Mouse (Mus musculus) stomach, postnatal 0 days (tissue): ENCODE results near the gene Tmem169. TPM values are rescaled to one million over a fixed set of nuclear protein-coding genes. Genes with fewer than 3 reads are reported as not detected.

Source experiments
- ATAC-seq: fragments of 200-750 bp; cut with Nextera tagmentation; 2 replicates; pipeline ENCODE4 v1.8.0; 2017; ENCODE audit not compliant: low FRiP score, low TSS enrichment
- DNase-seq: peaks from one replicate; pipeline ENCODE4 v3.0.0-alpha.2; 2016; ENCODE audit warnings: low spot score
- H3K27ac ChIP-seq: fragments of 300-500 bp; sonication (generic); replicated peaks from 2 replicates; pipeline ENCODE4 v1.5.1; 2014; ENCODE audit warnings: mild to moderate bottlenecking, control low read depth
- H3K27me3 ChIP-seq: fragments of 300-500 bp; sonication (generic); 2 replicates; pipeline ENCODE4 v1.6.1; 2014; ENCODE audit warnings: low read length; ENCODE audit not compliant: control insufficient read depth, insufficient read depth
- H3K36me3 ChIP-seq: fragments of 300-500 bp; sonication (generic); 2 replicates; pipeline ENCODE4 v1.6.1; 2014; ENCODE audit warnings: low read length, mixed read lengths; ENCODE audit not compliant: control insufficient read depth, insufficient read depth
- H3K4me1 ChIP-seq: fragments of 300-500 bp; sonication (generic); replicated peaks from 2 replicates; pipeline ENCODE4 v1.6.1; 2014; ENCODE audit warnings: antibody characterized with exemption; ENCODE audit not compliant: control insufficient read depth, insufficient read depth
- H3K4me2 ChIP-seq: fragments of 300-500 bp; sonication (generic); replicated peaks from 2 replicates; pipeline ENCODE4 v1.6.1; 2014; ENCODE audit warnings: low read depth, mild to moderate bottlenecking, control low read depth, moderate library complexity
- H3K4me3 ChIP-seq: fragments of 300-500 bp; sonication (generic); 2 replicates; pipeline ENCODE4 v1.5.1; 2014; ENCODE audit warnings: low read depth, low read length, control low read depth
- H3K9ac ChIP-seq: fragments of 300-500 bp; sonication (generic); 2 replicates; pipeline ENCODE4 v1.6.1; 2014; ENCODE audit warnings: mild to moderate bottlenecking, low read length, control low read depth, mixed read lengths
- H3K9me3 ChIP-seq: fragments of 300-500 bp; sonication (generic); 2 replicates; pipeline ENCODE4 v1.6.1; 2016; ENCODE audit warnings: low read length; ENCODE audit not compliant: control insufficient read depth
- CTCF ChIP-seq: IDR thresholded peaks from 2 replicates; pipeline ENCODE4 v1.5.1; 2016; ENCODE audit warnings: antibody characterized with exemption, low read depth, mild to moderate bottlenecking, moderate library complexity
- EP300 ChIP-seq: optimal IDR thresholded peaks from 2 replicates; pipeline ENCODE3; 2016; ENCODE audit warnings: antibody characterized with exemption
- WGBS: fragments of 180-500 bp; shearing (Covaris S2); extraction: QIAGEN DNeasy Blood & Tissue Kit; methylation state at CpG from one replicate; pipeline ENCODE4 v1.1.7; 2014; 5-methylcytosine and 5-hydroxymethylcytosine counted together
- polyA plus RNA-seq: library from polyadenylated mRNA; unstranded; fragments of >200 nt; fragmentation: Nextera tagmentation; extraction: Ambion mirVana; gene quantifications from 2 replicates; pipeline ENCODE4 v1.2.1, GENCODE M21; 2015

Gene Tmem169
- polyA plus RNA-seq, 1 experiment from 2014 or later: 0.69 TPM

- DNase-seq (no peak), ATAC-seq (no peak)
- no peak overlapping the region for H3K27ac ChIP-seq
- no peak for TF ChIP-seq CTCF
- no peak for TF ChIP-seq EP300
- H3K9me3 ChIP-seq: no peaks in the 10 kb centered on the region
- 91% methylated on average over 5 of the region's 5 CpGs for WGBS
- H3K4me2 ChIP-seq: no peak overlapping the region
- peaks cover 3% of the 10 kb centered on the region; the same call in 1 of the 2 replicates for H3K36me3 ChIP-seq
- H3K27me3 ChIP-seq: no peaks in the 10 kb centered on the region
- no peaks in the 10 kb centered on the region for H3K4me1 ChIP-seq
- H3K9ac ChIP-seq: no peak overlapping the region
- no peak overlapping the region for H3K4me3 ChIP-seq
These were observed 36.6 kb downstream of the Tmem169 start for GRCm38 (mm10) chr1:72320759-72321158.

DNA sequence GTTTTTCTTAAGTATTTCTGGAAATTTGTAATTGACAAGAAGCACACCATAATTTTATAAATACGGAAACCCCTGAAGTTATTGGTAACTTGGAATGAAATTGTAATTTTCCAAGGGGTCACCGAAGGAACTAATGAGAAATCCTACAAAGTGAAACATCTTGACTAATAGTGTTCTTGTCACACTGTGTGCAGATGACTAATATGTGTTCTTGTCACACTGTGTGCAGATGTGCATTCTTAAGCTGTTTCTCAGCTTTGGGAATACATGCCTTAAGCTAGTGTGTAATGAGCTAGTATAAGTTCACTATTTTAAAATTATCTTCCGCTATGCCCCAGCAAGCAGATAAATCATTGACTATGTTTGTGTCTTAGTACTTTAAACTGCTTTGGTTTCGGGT lies 39.1 kb downstream of the Tmem169 start:
- DNase-seq: no peak
- ATAC-seq: no peak
- H3K4me2 ChIP-seq: no peak overlapping the region
- no peaks in the 10 kb centered on the region for H3K9me3 ChIP-seq
- H3K4me3 ChIP-seq: no peak overlapping the region
- TF ChIP-seq CTCF (no peak), EP300 (no peak)
- H3K4me1 ChIP-seq: no peaks in the 10 kb centered on the region
- H3K9ac ChIP-seq: no peak overlapping the region
- H3K27ac ChIP-seq: no peak overlapping the region
- no peaks in the 10 kb centered on the region for H3K27me3 ChIP-seq
- H3K36me3 ChIP-seq: peaks cover 3% of the 10 kb centered on the region; the same call in 1 of the 2 replicates
- WGBS: 93% methylated on average over 4 of the region's 4 CpGs

GRCm38 (mm10) chr1:72326162-72326821 lies 42.1 kb downstream of the Tmem169 start:
- no peaks in the 10 kb centered on the region for H3K27me3 ChIP-seq
- H3K36me3 ChIP-seq: peaks cover 4% of the 10 kb centered on the region; the same call in 1 of the 2 replicates
- no peak overlapping the region for H3K27ac ChIP-seq
- H3K9ac ChIP-seq: no peak overlapping the region
- no peak overlapping the region for H3K4me3 ChIP-seq
- no peak overlapping the region for H3K4me2 ChIP-seq
- TF ChIP-seq CTCF (no peak), EP300 (no peak)
- ATAC-seq (no peak), DNase-seq (no peak)
- no peaks in the 10 kb centered on the region for H3K9me3 ChIP-seq
- H3K4me1 ChIP-seq: no peaks in the 10 kb centered on the region
- WGBS: 91% methylated on average over 11 of the region's 11 CpGs

- no peak overlapping the region for H3K9ac ChIP-seq
- no peak for ATAC-seq
- 86% methylated on average over 11 of the region's 11 CpGs for WGBS
- H3K4me3 ChIP-seq: no peak overlapping the region
- H3K4me1 ChIP-seq: no peaks in the 10 kb centered on the region
- no peak for DNase-seq
- H3K9me3 ChIP-seq: no peaks in the 10 kb centered on the region
- TF ChIP-seq EP300: no peak
- H3K27ac ChIP-seq: no peak overlapping the region
- no peak overlapping the region for H3K4me2 ChIP-seq
- H3K36me3 ChIP-seq: peaks cover 11% of the 10 kb centered on the region
- no peaks in the 10 kb centered on the region for H3K27me3 ChIP-seq
These were observed 50.6 kb downstream of the Tmem169 start for GRCm38 (mm10) chr1:72334807-72335206.

DNA sequence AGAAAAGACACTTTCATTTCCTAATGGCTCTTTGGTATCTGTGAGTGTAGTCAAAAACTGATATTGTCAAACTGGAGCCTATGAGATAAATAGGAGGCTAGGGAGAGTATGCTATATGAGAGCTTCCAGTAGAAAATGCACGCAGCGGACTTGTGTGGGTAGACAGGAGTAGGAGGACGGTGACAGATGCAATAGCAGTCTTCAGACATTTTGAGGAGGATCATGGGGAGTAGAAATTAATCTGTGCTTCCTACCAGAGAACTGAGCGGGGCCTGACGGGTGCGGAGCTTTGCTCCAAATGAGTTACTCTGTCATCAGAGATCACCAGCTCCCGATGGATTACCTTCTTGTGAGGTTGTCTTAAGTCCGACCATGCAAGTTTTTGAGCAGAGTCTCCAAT lies 52.6 kb downstream of the Tmem169 start:
- no peak for DNase-seq
- H3K4me3 ChIP-seq: no peak overlapping the region

GRCm38 (mm10) chr1:72338341-72338740 lies 54.2 kb downstream of the Tmem169 start:
- TF ChIP-seq CTCF (no peak), EP300 (no peak)
- Histone ChIP-seq H3K27ac (no peak overlapping the region), H3K4me3 (no peak overlapping the region), H3K36me3 (peaks cover 10% of the 10 kb centered on the region), H3K27me3 (no peaks in the 10 kb centered on the region), H3K9me3 (no peaks in the 10 kb centered on the region), H3K9ac (no peak overlapping the region), H3K4me1 (no peaks in the 10 kb centered on the region), H3K4me2 (no peak overlapping the region)
- DNase-seq (no peak), ATAC-seq (no peak)
- WGBS: 86% methylated on average over 5 of the region's 5 CpGs

More for the DNA sequence above, 52.6 kb downstream of the Tmem169 start:
- Histone ChIP-seq H3K4me1 (no peaks in the 10 kb centered on the region), H3K9me3 (no peaks in the 10 kb centered on the region), H3K4me2 (no peak overlapping the region), H3K9ac (no peak overlapping the region), H3K27me3 (no peaks in the 10 kb centered on the region), H3K27ac (no peak overlapping the region), H3K36me3 (peaks cover 12% of the 10 kb centered on the region)
- no peak for TF ChIP-seq CTCF
- no peak for TF ChIP-seq EP300
- WGBS: 95% methylated on average over 8 of the region's 8 CpGs
- ATAC-seq: no peak
